Mouse (Mus musculus): ENCODE results near the gene Shh. TPM values are rescaled to one million over a fixed set of nuclear protein-coding genes. Genes with fewer than 3 reads are reported as not detected.

Gene Shh
- total and polyA plus RNA-seq, 3 experiments, result not detected

GRCm38 (mm10) chr5:28457921-28458641 lies 9.0 kb downstream of the Shh start:
- Histone ChIP-seq H3K27me3 (replicated peaks) (peaks cover 2% of the 10 kb centered on the region), H3K9me3 (replicated peaks; ENCODE audit: low read length) (peaks cover 12% of the 10 kb centered on the region), H3K9ac (ENCODE audit: insufficient read depth, low read depth) (no peak overlapping the region), H3K27ac (ENCODE audit: insufficient read depth, low read depth) (no peak overlapping the region), H3K36me3 (replicated peaks in 1 of 2; ENCODE audit: control insufficient read depth in 1 of 2, insufficient read depth in 1 of 2, low read length in 1 of 2) (no peaks in the 10 kb centered on the region), H3K4me1 (ENCODE audit: control insufficient read depth in 1 of 2, insufficient read depth in 2 of 2) (no peaks in the 10 kb centered on the region), H3K4me3 (replicated peaks in 1 of 3; ENCODE audit: low read depth in 2 of 3, low read length in 2 of 3, poor library complexity in 1 of 3) (no peak overlapping the region), H3K79me2 (replicated peaks; ENCODE audit: control insufficient read depth, extremely low read depth, insufficient read depth, poor library complexity, severe bottlenecking) (no peaks in the 10 kb centered on the region), H3K4me2 (ENCODE audit: insufficient read depth, low read depth, poor library complexity, severe bottlenecking) (no peak overlapping the region)
- in situ Hi-C loops (cut with MboI; ENCODE audit: low pct_ligation_motif_present, low pct_unique_long_range_greater_than_20kb, low sequenced_read_pairs), result loop anchor here (25.0 kb wide), 2 partner anchors 579 to 829 kb away; no protein-coding TSS in a partner anchor
- TF ChIP-seq SIN3A (IDR thresholded peaks at IDR 0.05; ENCODE audit: low read length) (no peak), POLR2AphosphoS2 (IDR thresholded peaks at IDR 0.05; ENCODE audit: low read depth, low read length) (no peak), MYC (IDR thresholded peaks at IDR 0.05; ENCODE audit: low read depth, low read length) (no peak)
- dilution Hi-C loops (cut with MboI; ENCODE audit: extremely low pct_ligation_motif_present, extremely low pct_unique_long_range_greater_than_20kb, low sequenced_read_pairs), result no loop called here
- DNase-seq (ENCODE audit: extremely low read depth), result no peak

- no peaks in the 10 kb centered on the region for H3K36me3 ChIP-seq (replicated peaks in 1 of 2; ENCODE audit: control insufficient read depth in 1 of 2, insufficient read depth in 1 of 2, low read length in 1 of 2)
- no peak overlapping the region for H3K4me2 ChIP-seq (ENCODE audit: insufficient read depth, low read depth, poor library complexity, severe bottlenecking)
- no peak overlapping the region for H3K9ac ChIP-seq (ENCODE audit: insufficient read depth, low read depth)
- no peak overlapping the region for H3K4me3 ChIP-seq (replicated peaks in 1 of 3; ENCODE audit: low read depth in 2 of 3, low read length in 2 of 3, poor library complexity in 1 of 3)
- TF ChIP-seq SMC3 (IDR thresholded peaks at IDR 0.05; ENCODE audit: low read depth, low read length), result no peak
- no peak for TF ChIP-seq MAZ (IDR thresholded peaks at IDR 0.05; ENCODE audit: low read depth, low read length)
- TF ChIP-seq EP300 (IDR thresholded peaks at IDR 0.05; ENCODE audit: low read length), result no peak
- no peak for TF ChIP-seq MAX (IDR thresholded peaks at IDR 0.05; ENCODE audit: low read length)
- TF ChIP-seq ZC3H11A (IDR thresholded peaks at IDR 0.05; ENCODE audit: low read depth, low read length), result no peak
- TF ChIP-seq SIN3A (IDR thresholded peaks at IDR 0.05; ENCODE audit: low read length), result no peak
- in situ Hi-C loops (cut with MboI; ENCODE audit: low pct_ligation_motif_present, low pct_unique_long_range_greater_than_20kb, low sequenced_read_pairs) (loop anchor here (25.0 kb wide), 2 partner anchors 581 to 831 kb away; no protein-coding TSS in a partner anchor), dilution Hi-C loops (cut with MboI; ENCODE audit: extremely low pct_ligation_motif_present, extremely low pct_unique_long_range_greater_than_20kb, low sequenced_read_pairs) (no loop called here)
- peaks cover 12% of the 10 kb centered on the region for H3K9me3 ChIP-seq (replicated peaks; ENCODE audit: low read length)
- H3K79me2 ChIP-seq (replicated peaks; ENCODE audit: control insufficient read depth, extremely low read depth, insufficient read depth, poor library complexity, severe bottlenecking), result no peaks in the 10 kb centered on the region
- no peaks in the 10 kb centered on the region for H3K27me3 ChIP-seq (replicated peaks)
- H3K4me1 ChIP-seq (ENCODE audit: control insufficient read depth in 1 of 2, insufficient read depth in 2 of 2), result no peaks in the 10 kb centered on the region
- DNase-seq (ENCODE audit: extremely low read depth), result no peak
- no peak overlapping the region for H3K27ac ChIP-seq (ENCODE audit: insufficient read depth, low read depth)
Measured at GRCm38 (mm10) chr5:28456366-28456765, 10.7 kb downstream of the Shh start.

GRCm38 (mm10) chr5:28455721-28456120 lies 11.3 kb downstream of the Shh start:
- no peak for TF ChIP-seq SIN3A (IDR thresholded peaks at IDR 0.05; ENCODE audit: low read length)
- no peak for TF ChIP-seq NELFE (IDR thresholded peaks at IDR 0.05; ENCODE audit: low read depth, low read length)
- TF ChIP-seq MYC (IDR thresholded peaks at IDR 0.05; ENCODE audit: low read depth, low read length), result no peak
- no peak for TF ChIP-seq RCOR1 (conservative IDR thresholded peaks at IDR 0.05; ENCODE audit: low read depth, low read length)
- no peak for TF ChIP-seq JUN (IDR thresholded peaks at IDR 0.05; ENCODE audit: insufficient read depth, low read depth, low read length)
- TF ChIP-seq MEF2A (IDR thresholded peaks at IDR 0.05; ENCODE audit: borderline replicate concordance, low read depth, low read length), result no peak
- TF ChIP-seq POLR2A (IDR thresholded peaks at IDR 0.05; ENCODE audit: low read depth, low read length), result no peak
- TF ChIP-seq BHLHE40 (IDR thresholded peaks at IDR 0.05; ENCODE audit: low read depth, low read length), result no peak
- no peak for TF ChIP-seq ETS1 (conservative IDR thresholded peaks at IDR 0.05; ENCODE audit: low read depth, low read length)
- TF ChIP-seq USF1 (IDR thresholded peaks at IDR 0.05; ENCODE audit: low read depth, low read length), result no peak
- TF ChIP-seq SMC3 (IDR thresholded peaks at IDR 0.05; ENCODE audit: low read depth, low read length), result no peak
- no peak for TF ChIP-seq TBP (conservative IDR thresholded peaks at IDR 0.05; ENCODE audit: low read depth, low read length)
- TF ChIP-seq KAT2A (IDR thresholded peaks at IDR 0.05; ENCODE audit: insufficient replicate concordance, low read length), result no peak
- TF ChIP-seq GABPA (IDR thresholded peaks at IDR 0.05; ENCODE audit: insufficient replicate concordance, low read depth, low read length), result no peak
- TF ChIP-seq ZKSCAN1 (IDR thresholded peaks at IDR 0.05; ENCODE audit: borderline replicate concordance, low read depth, low read length), result no peak
- no peak for TF ChIP-seq ELF1 (IDR thresholded peaks at IDR 0.05; ENCODE audit: low read depth, low read length)
- TF ChIP-seq ZC3H11A (IDR thresholded peaks at IDR 0.05; ENCODE audit: low read depth, low read length), result no peak
- Histone ChIP-seq H3K27me3 (replicated peaks) (no peaks in the 10 kb centered on the region), H3K79me2 (replicated peaks; ENCODE audit: control insufficient read depth, extremely low read depth, insufficient read depth, poor library complexity, severe bottlenecking) (no peaks in the 10 kb centered on the region), H3K4me3 (replicated peaks in 1 of 3; ENCODE audit: low read depth in 2 of 3, low read length in 2 of 3, poor library complexity in 1 of 3) (no peak overlapping the region), H3K9me3 (replicated peaks; ENCODE audit: low read length) (peaks cover 12% of the 10 kb centered on the region), H3K36me3 (replicated peaks in 1 of 2; ENCODE audit: control insufficient read depth in 1 of 2, insufficient read depth in 1 of 2, low read length in 1 of 2) (no peaks in the 10 kb centered on the region), H3K4me2 (ENCODE audit: insufficient read depth, low read depth, poor library complexity, severe bottlenecking) (no peak overlapping the region), H3K4me1 (ENCODE audit: control insufficient read depth in 1 of 2, insufficient read depth in 2 of 2) (no peaks in the 10 kb centered on the region), H3K9ac (ENCODE audit: insufficient read depth, low read depth) (no peak overlapping the region), H3K27ac (ENCODE audit: insufficient read depth, low read depth) (no peak overlapping the region)
- dilution Hi-C loops (cut with MboI; ENCODE audit: extremely low pct_ligation_motif_present, extremely low pct_unique_long_range_greater_than_20kb, low sequenced_read_pairs), result no loop called here
- DNase-seq (ENCODE audit: extremely low read depth), result no peak
- in situ Hi-C loops (cut with MboI; ENCODE audit: low pct_ligation_motif_present, low pct_unique_long_range_greater_than_20kb, low sequenced_read_pairs), result loop anchor here (25.0 kb wide), 2 partner anchors 582 to 832 kb away; no protein-coding TSS in a partner anchor

Data from CH12.LX (cell line).